Mouse (Mus musculus): Measurements from ENCODE around the gene Fcrl6.

GRCm38 (mm10) chr1:172616537-172617300, 14.4 kb upstream of the Fcrl6 start:
- TF ChIP-seq CTCF (IDR thresholded peaks at IDR 0.05; ENCODE audit: borderline replicate concordance, extremely low read depth, insufficient read depth, insufficient read length) (no peak), POLR2A (IDR thresholded peaks at IDR 0.05; ENCODE audit: borderline replicate concordance, extremely low read depth, insufficient read depth, insufficient read length, poor library complexity, severe bottlenecking) (no peak)
